Mouse (Mus musculus) left cerebral cortex, adult 18-20 months (tissue): ENCODE results near the gene Ap4e1. TPM values are rescaled to one million over a fixed set of nuclear protein-coding genes. Genes with fewer than 3 reads are reported as not detected.
"Not testable (repeated sequence)": the region's sequence is repeated elsewhere in the genome, so short reads cannot be mapped to it uniquely, and the experiment has no call there.

ENCODE experiments used
- DNase-seq, 2 experiments: peaks; one replicate each; pipeline ENCODE4 v3.0.0; 2021 to 2022; ENCODE audit warnings: low spot score in 2 of 2, mixed read lengths in 1 of 2
- microRNA-seq, 2 experiments: library from miRNA; unstranded; fragments of <30 nt; microRNA quantifications; one replicate each; pipeline ENCODE4 v1.2.0; 2021
- total RNA-seq, 2 experiments: library from RNA; stranded (reverse); gene quantifications; 2 replicates each; pipeline ENCODE4 v1.2.3; 2021

Gene Ap4e1
- total RNA-seq, 2 experiments from 2014 or later: 11.3 to 11.4 TPM

DNA sequence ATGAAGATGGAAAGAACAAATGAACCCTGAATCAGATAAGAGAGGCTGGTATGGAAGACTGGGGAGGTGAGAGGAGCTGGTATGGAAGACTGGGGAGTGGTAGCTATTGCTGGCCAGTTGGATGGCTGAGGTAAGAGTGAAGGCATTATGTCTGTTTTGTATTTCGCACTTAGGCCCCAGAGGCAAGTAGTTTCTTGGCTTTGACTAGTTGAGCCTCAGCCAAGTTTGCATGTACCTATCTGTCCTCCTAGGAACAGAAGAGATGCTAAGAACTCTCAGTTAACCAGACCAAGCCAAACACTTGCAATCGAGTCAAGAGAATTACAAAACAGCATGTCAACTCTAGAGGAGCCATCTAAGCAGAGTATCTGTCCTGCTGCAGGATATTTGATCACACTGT, 65.6 kb downstream of the Ap4e1 start:
- DNase-seq: no peak

DNA sequence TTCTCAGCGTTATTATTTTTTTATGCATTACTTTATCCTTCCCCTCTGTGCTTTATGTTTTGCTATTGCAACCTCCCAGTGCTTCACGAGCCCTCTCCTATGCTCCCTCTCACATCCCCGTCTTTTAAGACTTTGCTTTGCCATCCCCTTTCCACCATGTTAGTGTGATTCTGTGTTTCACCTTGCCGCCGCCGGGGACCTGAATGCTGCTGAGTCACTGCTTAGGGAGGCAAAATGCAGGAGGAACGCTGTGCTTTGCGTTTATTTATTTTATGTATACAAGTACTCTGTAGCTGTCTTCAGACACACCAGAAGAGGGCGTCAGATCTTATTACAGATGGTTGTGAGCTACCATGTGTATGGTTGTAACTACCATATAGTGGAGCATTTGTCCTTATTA, 69.1 kb downstream of the Ap4e1 start:
- no peak for DNase-seq

DNA sequence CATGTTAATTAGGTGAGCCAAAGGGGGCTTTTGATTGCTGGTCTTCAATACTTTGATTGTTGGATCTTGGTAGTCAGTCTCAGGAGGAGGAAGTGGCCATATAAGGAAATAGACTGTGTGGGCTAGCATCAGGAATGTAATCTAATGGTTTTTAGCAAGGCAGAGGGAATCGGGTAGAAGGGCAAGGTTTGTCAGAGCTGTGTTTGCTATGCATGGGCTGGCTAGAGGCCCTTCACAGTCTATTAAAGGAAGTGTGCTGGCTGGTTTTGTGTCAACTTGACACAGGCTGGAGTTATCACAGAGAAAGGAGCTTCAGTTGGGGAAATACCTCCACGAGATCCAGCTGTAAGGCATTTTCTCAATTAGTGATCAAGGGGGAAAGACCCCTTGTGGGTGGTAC, 70.5 kb downstream of the Ap4e1 start:
- not testable (repeated sequence) for DNase-seq

DNA sequence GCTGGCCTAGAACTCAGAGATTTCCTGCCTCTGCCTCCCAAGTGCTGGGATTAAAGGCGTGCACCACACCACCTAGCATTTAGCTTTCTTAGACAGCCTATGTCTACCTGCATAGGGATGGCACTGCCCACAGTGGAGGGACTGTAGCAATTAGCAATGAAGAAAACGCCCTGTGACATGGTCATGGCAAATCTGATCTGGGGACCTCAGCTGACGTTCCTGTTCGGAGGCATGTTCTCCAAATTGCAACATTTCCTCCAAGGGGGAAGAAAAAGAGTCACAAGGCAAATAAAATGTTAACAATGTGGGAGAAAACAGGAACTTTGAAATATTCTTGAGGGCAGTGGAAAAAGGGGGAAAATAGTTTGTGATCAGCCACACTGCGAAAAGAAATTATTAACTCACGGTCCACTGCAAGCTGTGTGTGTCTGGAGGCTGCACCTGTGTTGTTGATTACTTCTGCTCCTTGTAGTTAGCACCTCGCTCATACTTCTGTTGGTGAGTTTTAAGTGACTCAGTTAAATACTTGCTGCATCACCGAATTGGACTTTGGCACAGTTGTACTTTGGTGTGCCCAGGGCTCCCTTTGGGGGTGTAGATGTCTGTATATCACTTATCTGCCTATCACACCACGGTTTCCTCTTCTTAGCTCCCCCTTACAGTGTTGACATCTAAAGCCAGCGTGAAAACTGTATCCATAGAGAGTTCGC, 71.5 kb downstream of the Ap4e1 start:
- no peak for DNase-seq

DNA sequence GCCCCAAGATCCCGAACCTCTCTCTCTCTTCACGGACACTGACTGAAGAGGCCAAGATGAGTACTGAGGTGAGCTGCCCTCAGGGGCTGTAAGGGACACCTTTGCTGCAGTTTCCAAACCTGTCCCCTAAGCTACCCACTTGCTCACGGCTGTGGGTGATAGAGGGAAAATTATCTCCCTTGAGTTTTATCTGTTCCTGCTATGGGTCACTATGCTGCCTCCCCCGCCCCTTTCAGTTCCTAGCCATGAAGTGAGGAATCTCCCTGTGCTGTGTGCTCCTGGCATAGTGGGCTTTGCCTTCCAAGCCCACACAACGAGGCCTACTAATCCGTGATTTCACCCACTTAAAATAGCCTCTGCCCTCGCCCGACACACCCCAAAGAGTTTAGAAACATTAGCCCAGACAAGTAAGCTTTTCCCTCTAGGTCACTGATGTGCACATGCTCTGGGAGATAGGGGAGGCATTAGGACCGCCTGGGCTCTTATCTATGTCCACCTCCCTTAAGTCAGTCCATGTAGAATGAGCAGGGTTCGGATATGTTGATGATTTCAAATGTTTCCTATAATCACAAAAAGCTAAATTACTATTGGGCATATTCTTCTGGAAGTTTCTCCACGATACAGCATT, 72.2 kb downstream of the Ap4e1 start:
- no peak for DNase-seq

DNA sequence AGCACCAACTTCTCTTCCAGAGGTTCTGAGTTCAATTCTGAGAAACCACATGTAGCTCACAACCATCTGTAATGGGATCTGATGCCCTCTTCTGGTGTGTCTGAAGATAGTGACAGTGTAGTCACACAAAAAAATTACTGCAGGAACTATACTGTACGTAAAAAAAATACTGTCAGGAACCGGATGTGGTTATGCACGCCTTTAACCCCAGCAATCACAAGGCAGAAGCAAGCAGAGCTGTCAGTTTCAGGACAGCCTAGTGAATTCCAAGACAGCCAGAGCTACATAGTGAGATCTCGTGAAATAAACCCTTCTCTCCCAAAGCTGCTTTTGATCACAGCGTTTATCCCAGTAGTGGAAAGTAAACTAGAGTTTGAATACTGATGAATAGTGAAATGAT, 77.7 kb downstream of the Ap4e1 start:
- DNase-seq: no peak

DNA sequence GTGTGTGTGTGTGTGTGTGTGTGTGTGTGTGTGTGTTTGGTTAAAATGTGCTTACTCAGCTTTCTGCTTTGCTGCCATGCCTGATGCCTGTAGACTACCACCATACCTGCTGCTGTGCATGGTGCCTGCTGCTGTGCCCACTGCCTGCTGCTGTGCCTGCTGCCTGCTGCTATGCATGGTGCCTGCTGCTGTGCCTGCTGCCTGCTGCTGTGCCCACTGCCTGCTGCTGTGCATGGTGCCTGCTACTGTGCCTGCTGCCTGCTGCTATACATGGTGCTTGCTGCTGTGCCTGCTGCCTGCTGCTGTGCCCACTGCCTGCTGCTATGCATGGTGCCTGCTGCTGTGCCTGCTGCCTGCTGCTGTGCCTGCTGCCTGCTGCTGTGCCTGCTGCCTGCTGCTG, 81.6 kb downstream of the Ap4e1 start:
- not testable (repeated sequence) for DNase-seq

DNA sequence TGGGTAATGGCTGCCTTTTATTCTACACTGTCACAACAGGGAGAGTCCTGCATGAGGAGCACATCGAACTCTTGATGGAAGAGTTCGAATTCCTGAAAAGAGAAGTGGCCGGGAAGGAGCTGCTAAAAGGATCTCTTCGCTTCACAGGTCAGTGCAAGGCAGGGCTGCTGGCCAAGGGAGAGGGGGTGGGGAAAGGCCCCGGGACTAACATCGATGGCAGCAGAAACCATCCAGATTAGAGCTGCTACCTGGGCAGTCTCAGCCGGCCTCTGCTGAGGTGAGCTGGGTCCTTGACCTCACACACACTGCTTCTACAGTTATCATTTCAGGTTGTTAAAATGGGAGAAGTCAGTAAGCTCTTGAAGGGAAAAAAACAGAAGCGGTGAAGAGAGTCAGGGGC, 83.5 kb downstream of the Ap4e1 start:
- DNase-seq: no peak

DNA sequence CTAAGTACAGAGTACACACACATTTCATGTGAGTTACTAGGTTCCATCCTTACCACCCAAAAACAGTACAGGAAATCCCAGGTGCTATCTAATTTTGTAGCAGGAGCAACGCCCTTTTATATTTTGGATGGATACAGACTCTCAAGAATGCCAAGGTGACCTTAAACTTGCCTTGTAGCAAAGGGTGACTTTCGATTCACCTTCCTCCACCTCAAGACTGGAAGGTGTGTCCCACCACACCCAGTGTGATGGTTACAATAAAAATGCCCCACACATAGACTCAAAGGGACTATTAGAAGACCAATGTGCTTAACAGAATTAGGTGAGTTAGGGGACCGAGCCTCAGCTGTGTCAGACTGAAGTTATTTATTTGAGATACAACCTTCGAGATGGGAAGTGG, 100.5 kb downstream of the Ap4e1 start:
- no peak for DNase-seq

Small RNA genes within 50 kb of the gene (microRNA-seq; reads per million reads assigned to microRNA genes)
- 0 reads per million in 2 experiments for gene Gm24081

Other genes with a start within 250 kb of the Ap4e1 start
- under 1 TPM in 1 of 2 experiments, not detected in 1; 0.49 TPM for gene Usp50, start 225.2 kb upstream of the Ap4e1 start, total RNA-seq
- gene Trpm7, start 132.5 kb upstream of the Ap4e1 start, total RNA-seq: 10 to 100 TPM; 33.9 to 35.4 TPM
- 10 to 100 TPM; 27.4 to 30.1 TPM for gene Sppl2a, start 75.5 kb upstream of the Ap4e1 start, total RNA-seq
- 10 to 100 TPM; 28.3 to 29.1 TPM for gene Blvra, start 61.9 kb downstream of the Ap4e1 start, total RNA-seq
- gene Ncaph, start 125.2 kb downstream of the Ap4e1 start, total RNA-seq: 1 to 10 TPM in 1 of 2 experiments, under 1 TPM in 1; 0.91 to 1.0 TPM
- gene Itpripl1, start 134.7 kb downstream of the Ap4e1 start, total RNA-seq: 1 to 10 TPM; 2.1 to 3.4 TPM
- gene 1810024B03Rik, start 199.6 kb downstream of the Ap4e1 start, total RNA-seq: under 1 TPM; 0.49 to 0.53 TPM
- gene Snrnp200, start 199.7 kb downstream of the Ap4e1 start, total RNA-seq: 10 to 100 TPM; 88.7 to 89.3 TPM
- gene Ciao1, start 239.1 kb downstream of the Ap4e1 start, total RNA-seq: 10 to 100 TPM; 80.7 to 84.2 TPM
- gene Tmem127, start 239.2 kb downstream of the Ap4e1 start, total RNA-seq: 10 to 100 TPM; 78.9 to 88.5 TPM